Mouse (Mus musculus) brain, embryonic 14.5 days (tissue): ENCODE measurements around the gene Ipcef1.

Source experiments
- CTCF ChIP-seq: fragments of 200-500 bp; IDR thresholded peaks from 2 replicates; pipeline ENCODE4 v1.5.1; 2012; ENCODE audit warnings: inconsistent platforms, mild to moderate bottlenecking, moderate library complexity, borderline replicate concordance; ENCODE audit not compliant: insufficient read depth, insufficient read length; ENCODE audit errors: extremely low read depth
- POLR2A ChIP-seq: fragments of 200-500 bp; IDR thresholded peaks from 2 replicates; pipeline ENCODE4 v1.6.1; 2012; ENCODE audit warnings: mild to moderate bottlenecking, inconsistent platforms, borderline replicate concordance; ENCODE audit not compliant: poor library complexity, insufficient read depth, insufficient read length, severe bottlenecking; ENCODE audit errors: extremely low read depth

DNA sequence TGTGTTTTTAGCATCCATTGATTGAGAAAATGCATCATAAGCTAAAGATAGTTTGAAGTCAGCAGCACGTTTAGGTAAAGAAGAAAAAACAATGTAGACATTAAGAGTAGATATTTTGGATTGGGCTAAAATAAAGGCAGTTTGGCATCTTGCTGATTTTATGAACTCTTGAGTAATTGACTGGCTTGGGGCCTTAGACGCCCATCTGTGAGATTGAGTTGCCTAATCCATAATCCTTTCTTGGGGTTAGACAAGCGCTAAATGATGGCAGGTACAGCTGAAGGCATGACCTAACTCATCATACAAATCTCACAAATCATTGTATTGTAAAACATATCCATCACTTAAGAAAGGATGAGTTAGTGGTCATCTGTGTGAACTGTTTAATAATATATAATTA, 52.9 kb downstream of the Ipcef1 start:
- TF ChIP-seq POLR2A: no peak
- TF ChIP-seq CTCF: no peak
